Mouse (Mus musculus) gastrocnemius, postnatal 36 days (tissue): ENCODE data around the gene Rnf31. TPM values are rescaled to one million over a fixed set of nuclear protein-coding genes. Genes with fewer than 3 reads are reported as not detected.

Source experiments
- DNase-seq, 2 experiments: peaks; one replicate each; pipeline ENCODE4 v3.0.0; 2022
- intact Hi-C: fragments of 180-260 bp; cut with DNase I; formaldehyde crosslinking; loops from one replicate; pipeline ENCODE4 v1.15.1; 2025
- total RNA-seq, 2 experiments: library from RNA; stranded (reverse); gene quantifications; 2 replicates each; pipeline ENCODE4 v1.2.3; 2021

Rnf31 gene
- total RNA-seq, 2 experiments from 2014 or later: 18.8 to 19.6 TPM

DNA sequence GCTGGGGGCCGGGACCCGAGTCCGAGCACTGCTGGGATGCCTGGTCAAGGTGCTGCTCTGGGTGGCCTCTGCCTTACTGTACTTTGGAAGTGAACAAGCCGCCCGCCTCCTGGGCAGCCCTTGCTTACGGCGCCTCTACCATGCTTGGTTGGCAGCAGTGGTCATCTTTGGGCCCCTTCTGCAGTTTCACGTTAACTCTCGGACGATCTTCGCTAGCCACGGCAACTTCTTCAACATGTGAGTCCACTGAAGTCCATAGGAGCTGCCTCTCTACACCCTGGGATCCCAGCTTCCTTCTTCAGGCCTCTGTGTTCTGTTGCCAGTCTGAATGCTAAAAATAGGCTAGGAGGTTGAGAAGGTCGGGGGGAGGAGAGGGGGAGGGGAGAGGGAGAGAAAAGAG is 15.8 kb upstream of the Rnf31 start:
- DNase-seq: peak in 1 of 2 experiments; percentile 34
- intact Hi-C loops: loop anchor here (2.0 kb wide), 1 partner anchor 13 kb away; no protein-coding TSS in a partner anchor

GRCm38 (mm10) chr14:55576376-55576775 is 15.1 kb upstream of the Rnf31 start:
- intact Hi-C loops: loop anchor here (2.0 kb wide), 1 partner anchor 14 kb away; no protein-coding TSS in a partner anchor
- peak in 1 of 2 experiments; percentile 51 for DNase-seq

- peak; percentile 69 to 73 for DNase-seq
- intact Hi-C loops: loop anchor here (2.0 kb wide), 1 partner anchor 15 kb away; no protein-coding TSS in a partner anchor
Measured at GRCm38 (mm10) chr14:55577871-55578667, 13.4 kb upstream of the Rnf31 start, which contains the start of gene Psme1. Psme1 (plus strand) TSS chr14:55578123.

- intact Hi-C loops: no loop called here
- peak in 1 of 2 experiments; percentile 39 for DNase-seq
Measured at GRCm38 (mm10) chr14:55578668-55579269, 12.7 kb upstream of the Rnf31 start.

- intact Hi-C loops: no loop called here
- DNase-seq: peak in 1 of 2 experiments; percentile 3
Measured at GRCm38 (mm10) chr14:55579511-55580496, 11.7 kb upstream of the Rnf31 start.

DNA sequence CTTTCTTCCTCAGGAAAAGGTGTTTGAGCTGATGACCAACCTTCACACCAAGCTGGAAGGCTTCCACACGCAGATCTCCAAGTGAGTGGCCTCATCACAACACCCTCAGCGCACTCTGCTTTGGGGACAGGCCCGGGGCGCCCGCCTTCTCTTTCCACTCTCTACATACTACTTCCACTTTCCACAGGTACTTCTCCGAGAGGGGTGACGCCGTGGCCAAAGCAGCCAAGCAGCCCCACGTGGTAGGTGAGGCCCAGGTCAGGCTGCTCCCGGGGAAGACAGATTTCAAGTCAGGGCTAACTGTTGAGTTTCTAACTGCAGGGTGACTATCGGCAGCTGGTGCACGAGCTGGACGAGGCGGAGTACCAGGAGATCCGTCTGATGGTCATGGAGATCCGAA is 10.8 kb upstream of the Rnf31 start:
- intact Hi-C loops: no loop called here
- DNase-seq: peak in 1 of 2 experiments; percentile 2

GRCm38 (mm10) chr14:55581981-55582681 is 9.4 kb upstream of the Rnf31 start:
- intact Hi-C loops: no loop called here

DNA sequence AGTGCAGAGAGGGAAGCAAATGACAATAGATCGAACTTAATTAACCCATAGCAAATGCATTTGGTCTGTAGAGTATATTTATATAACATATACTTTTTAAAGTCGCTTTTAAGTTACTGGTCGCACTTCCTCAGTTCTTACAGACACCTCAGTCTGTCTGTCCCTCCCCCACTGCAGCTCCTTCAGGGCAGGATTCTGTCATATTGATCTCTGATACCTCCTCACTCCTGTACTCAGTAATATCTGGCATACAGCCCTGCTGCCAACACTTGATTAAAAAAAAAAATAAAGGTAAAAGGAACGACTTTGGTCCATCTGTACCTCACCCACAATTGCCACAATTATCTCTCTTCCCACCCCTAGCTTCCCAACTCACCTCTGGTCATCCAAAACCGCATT is 7.2 kb upstream of the Rnf31 start:
- intact Hi-C loops: no loop called here
- no peak for DNase-seq

More at GRCm38 (mm10) chr14:55581981-55582681, 9.4 kb upstream of the Rnf31 start:
- DNase-seq: peak in 1 of 2 experiments; percentile 2

- intact Hi-C loops: no loop called here
- peak; percentile 69 to 81 for DNase-seq
Measured at GRCm38 (mm10) chr14:55584702-55585565, 6.6 kb upstream of the Rnf31 start, which contains the start of gene Emc9. Emc9 (minus strand) TSS chr14:55585302.

GRCm38 (mm10) chr14:55585566-55585960 is 5.9 kb upstream of the Rnf31 start:
- no peak for DNase-seq
- intact Hi-C loops: no loop called here

- DNase-seq: no peak
- intact Hi-C loops: no loop called here
Measured at GRCm38 (mm10) chr14:55586149-55586548, 5.4 kb upstream of the Rnf31 start.

DNA sequence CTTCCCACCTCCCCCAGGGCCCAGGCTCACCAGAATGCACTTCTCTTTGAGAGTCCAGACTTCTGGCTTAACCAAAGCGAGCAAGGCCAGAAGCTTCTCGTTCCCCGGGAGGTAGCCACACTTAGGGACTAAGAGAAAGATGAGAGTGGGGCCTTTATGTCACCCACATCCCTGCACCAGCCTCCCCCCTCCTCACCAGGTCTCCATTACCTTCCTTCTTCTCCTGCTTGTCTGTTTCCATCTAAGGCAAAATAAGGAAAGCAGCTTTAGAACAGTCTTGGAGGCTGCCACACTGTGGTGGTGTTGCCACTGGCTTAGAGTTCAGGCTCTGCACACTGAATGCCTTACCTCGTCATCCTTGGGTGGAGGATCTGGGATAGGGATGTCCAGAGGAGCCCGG is 2.2 kb upstream of the Rnf31 start:
- DNase-seq: no peak
- intact Hi-C loops: no loop called here

- intact Hi-C loops: loop anchor here (5.0 kb wide), 1 partner anchor 42 kb away; no protein-coding TSS in a partner anchor
Measured at GRCm38 (mm10) chr14:55589771-55590448, 1.6 kb upstream of the Rnf31 start.

DNA sequence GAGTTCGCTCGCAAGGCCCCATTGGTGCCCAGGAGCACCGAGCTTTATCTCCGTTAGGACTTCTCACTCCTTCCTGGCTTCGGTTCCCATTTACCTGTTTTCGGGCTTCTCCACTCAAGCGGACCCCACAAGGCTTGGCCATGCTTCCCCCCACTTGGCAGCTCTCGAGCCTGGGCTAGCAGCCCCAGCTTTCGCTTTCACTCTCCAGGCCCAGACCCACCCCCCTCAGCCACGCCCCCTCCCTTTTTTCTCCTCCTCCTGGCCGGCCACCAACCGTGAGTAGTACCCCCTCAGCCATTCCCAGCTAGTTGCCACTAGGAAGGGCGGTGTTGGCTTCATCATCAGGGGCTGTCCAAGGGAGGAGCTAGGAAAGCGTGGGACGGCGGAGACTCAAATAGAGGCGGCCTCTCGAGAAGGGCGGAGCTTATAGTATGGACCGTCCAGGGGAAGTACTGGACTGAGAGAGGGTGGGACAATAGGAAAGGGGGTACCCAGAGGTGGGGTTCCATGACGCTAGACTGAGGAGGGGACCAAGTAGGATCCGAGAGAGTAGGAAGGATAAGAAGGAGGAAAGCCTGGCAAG is 669 bp upstream of the Rnf31 start, which contains the start of gene Psme2:
Psme2 (minus strand) TSS at position 366 of the 583 bp plus-strand sequence.
- intact Hi-C loops: loop anchor here (5.0 kb wide), 1 partner anchor 41 kb away; no protein-coding TSS in a partner anchor
- peak; percentile 89 to 93 for DNase-seq

More at GRCm38 (mm10) chr14:55589771-55590448, 1.6 kb upstream of the Rnf31 start:
- no peak for DNase-seq

DNA sequence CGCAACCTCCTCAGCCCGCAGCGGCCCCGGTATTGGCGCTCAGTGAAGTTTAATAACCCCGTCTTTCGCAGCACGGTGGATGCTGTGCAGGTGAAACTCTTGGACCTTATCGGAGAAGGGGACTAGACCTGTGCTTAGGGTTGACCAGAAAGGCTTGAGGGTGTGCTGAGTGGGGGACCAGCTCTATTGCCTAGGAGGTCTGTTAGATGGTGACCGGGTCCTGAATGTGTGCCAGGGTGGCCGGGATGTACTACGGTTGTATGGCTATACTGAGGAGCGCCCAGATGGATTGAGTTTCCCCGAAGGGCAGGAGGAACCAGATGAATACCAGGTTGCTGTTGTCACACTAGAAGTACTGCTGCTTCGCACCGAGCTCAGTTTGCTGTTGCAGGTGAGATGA is 718 bp downstream of the Rnf31 start:
- no peak for DNase-seq
- intact Hi-C loops: loop anchor here (5.0 kb wide), 1 partner anchor 40 kb away; no protein-coding TSS in a partner anchor

DNA sequence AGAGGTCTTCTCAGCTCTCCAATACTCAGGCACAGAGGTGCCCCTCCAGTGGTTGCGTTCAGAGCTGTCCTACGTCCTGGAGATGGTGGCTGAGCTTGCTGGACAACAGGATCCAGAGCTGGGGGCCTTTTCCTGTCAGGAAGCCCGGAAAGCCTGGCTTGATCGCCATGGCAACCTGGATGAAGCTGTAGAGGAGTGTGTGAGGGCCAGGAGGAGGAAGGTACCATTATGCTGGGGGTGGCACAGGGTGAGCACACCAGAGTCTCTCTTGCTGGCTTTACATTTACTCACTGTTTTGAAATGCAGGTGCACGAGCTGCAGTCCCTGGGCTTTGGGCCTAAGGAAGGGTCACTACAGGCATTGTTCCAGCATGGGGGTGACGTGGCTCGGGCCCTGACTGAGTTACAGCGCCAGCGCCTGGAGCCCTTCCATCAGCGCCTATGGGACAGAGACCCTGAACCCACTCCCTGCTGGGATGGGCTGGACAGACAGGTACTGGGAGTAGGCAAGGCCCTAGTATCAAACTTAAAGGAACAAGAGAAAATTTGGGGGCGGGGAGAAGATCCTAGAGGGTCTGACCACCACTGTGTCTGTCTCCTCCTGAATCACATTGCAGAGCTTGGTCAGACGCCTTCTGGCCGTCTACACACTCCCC is 4.7 kb downstream of the Rnf31 start:
- intact Hi-C loops: no loop called here
- no peak for DNase-seq
